Mouse (Mus musculus) heart, embryonic 12.5 days (tissue): Measurements from ENCODE around the gene Dhx9. TPM values are rescaled to one million over a fixed set of nuclear protein-coding genes. Genes with fewer than 3 reads are reported as not detected.
"Not testable (repeated sequence)": the region's sequence is repeated elsewhere in the genome, so short reads cannot be mapped to it uniquely, and the experiment has no call there.

Experiments used
- ATAC-seq: fragments of 200-750 bp; cut with Nextera tagmentation; 2 replicates; pipeline ENCODE4 v1.8.0; 2017; ENCODE audit warnings: moderate TSS enrichment, moderate library complexity; ENCODE audit not compliant: insufficient number of reproducible peaks, low FRiP score
- H3K27ac ChIP-seq: fragments of 300-500 bp; sonication (generic); 2 replicates; pipeline ENCODE4 v1.5.1; 2016; ENCODE audit warnings: mild to moderate bottlenecking, moderate library complexity; ENCODE audit not compliant: poor library complexity, severe bottlenecking
- H3K27me3 ChIP-seq: fragments of 300-500 bp; sonication (generic); replicated peaks from 2 replicates; pipeline ENCODE4 v1.6.1; 2016; ENCODE audit warnings: mild to moderate bottlenecking, moderate library complexity
- H3K36me3 ChIP-seq: fragments of 300-500 bp; sonication (generic); 2 replicates; pipeline ENCODE4 v1.6.1; 2016; ENCODE audit warnings: mild to moderate bottlenecking, moderate library complexity
- H3K4me1 ChIP-seq: fragments of 300-500 bp; sonication (generic); replicated peaks from 2 replicates; pipeline ENCODE4 v1.6.1; 2016; ENCODE audit warnings: mild to moderate bottlenecking
- H3K4me2 ChIP-seq: fragments of 300-500 bp; sonication (generic); 2 replicates; pipeline ENCODE4 v1.6.1; 2016; ENCODE audit warnings: mild to moderate bottlenecking, moderate library complexity
- H3K4me3 ChIP-seq: fragments of 300-500 bp; sonication (generic); 2 replicates; pipeline ENCODE4 v1.5.1; 2016; ENCODE audit warnings: mild to moderate bottlenecking
- H3K9ac ChIP-seq: fragments of 300-500 bp; sonication (generic); 2 replicates; pipeline ENCODE4 v1.6.1; 2016; ENCODE audit warnings: mild to moderate bottlenecking, moderate library complexity
- H3K9me3 ChIP-seq: fragments of 300-500 bp; sonication (generic); replicated peaks from 2 replicates; pipeline ENCODE4 v1.6.1; 2016; ENCODE audit warnings: mild to moderate bottlenecking, moderate library complexity
- WGBS: fragments of 180-500 bp; shearing (Covaris S2); methylation state at CpG from one replicate; pipeline ENCODE4 v1.1.7; 2016; 5-methylcytosine and 5-hydroxymethylcytosine counted together
- polyA plus RNA-seq: library from polyadenylated mRNA; unstranded; fragments of >200 nt; fragmentation: Nextera tagmentation; extraction: Ambion mirVana; gene quantifications from 2 replicates; pipeline ENCODE4 v1.2.1, GENCODE M21; 2016

Dhx9 gene
- polyA plus RNA-seq, 1 experiment from 2014 or later, result 24.7 TPM

DNA sequence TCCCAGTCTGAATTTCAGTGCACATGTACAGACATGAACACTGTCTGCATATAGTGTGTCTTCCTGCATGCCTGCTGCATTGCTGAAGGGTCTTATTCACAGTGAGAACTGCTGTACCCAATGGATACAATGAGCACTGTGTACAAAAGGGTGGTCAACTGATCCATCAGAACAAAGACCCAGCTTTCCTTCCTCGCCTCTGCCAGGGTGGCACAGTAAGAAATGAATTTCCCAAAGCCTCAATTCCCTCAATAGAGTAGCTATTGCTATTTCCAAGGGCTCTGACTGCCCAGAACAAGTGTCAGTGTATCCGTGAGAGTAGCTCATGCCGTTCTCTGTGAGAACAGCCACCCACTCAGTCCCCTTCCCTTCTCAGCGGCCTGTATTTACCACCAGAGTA, 69.7 kb downstream of the Dhx9 start:
- not testable (repeated sequence) for H3K4me1 ChIP-seq, H3K9me3 ChIP-seq, ATAC-seq, H3K4me3 ChIP-seq, H3K9ac ChIP-seq, H3K27ac ChIP-seq, H3K4me2 ChIP-seq, H3K27me3 ChIP-seq, H3K36me3 ChIP-seq
- WGBS, result 80% methylated on average over 4 of the region's 4 CpGs

DNA sequence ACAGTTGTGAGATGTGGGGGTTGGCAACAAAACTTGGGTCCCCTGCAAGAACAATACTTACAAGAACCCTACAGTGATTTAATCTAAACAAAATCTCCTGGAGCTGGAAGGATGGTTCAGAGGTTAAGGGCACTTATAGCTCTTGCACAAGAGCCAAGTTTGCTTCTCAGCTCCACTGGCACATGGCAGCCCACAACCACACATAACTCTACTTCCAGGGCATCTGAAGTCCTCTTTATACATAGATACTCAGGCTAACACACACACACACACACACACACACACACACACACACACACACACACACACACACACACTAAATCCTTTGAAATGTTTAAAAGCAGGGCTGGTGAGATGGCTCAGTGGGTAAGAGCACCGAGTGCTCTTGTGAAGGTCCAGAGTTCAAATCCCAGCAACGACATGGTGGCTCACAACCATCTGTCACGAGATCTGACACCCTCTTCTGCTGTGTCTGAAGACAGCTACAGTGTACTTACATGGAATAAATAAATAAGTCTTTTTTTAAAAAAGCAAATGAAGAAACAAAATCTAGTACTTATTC, 71.1 kb downstream of the Dhx9 start:
- H3K27ac ChIP-seq, H3K9me3 ChIP-seq, H3K27me3 ChIP-seq, H3K9ac ChIP-seq, H3K4me2 ChIP-seq, H3K36me3 ChIP-seq, ATAC-seq, H3K4me1 ChIP-seq, H3K4me3 ChIP-seq: not testable (repeated sequence)
- WGBS, result 84% methylated on average over 3 of the region's 3 CpGs

DNA sequence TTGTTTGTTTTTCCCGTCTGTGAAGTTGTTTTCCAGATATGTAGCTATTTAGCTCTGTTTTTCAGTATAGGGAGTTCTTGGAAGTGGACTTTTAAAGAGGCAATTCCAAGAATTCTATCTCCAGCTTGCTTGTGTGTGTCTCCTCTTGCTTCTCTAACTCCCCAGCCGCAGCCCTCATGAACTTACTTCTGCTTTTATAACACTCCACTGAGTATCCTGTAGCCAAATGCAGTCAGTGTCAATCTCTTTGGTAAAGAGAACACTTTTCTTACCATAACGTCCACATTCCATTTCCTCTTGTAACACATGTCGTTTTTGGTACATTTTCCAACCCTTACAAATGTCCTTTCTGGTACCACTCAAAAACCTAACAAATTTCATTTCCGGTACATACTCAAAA, 71.7 kb downstream of the Dhx9 start:
- H3K9ac ChIP-seq, H3K9me3 ChIP-seq, ATAC-seq, H3K27ac ChIP-seq, H3K4me3 ChIP-seq, H3K4me2 ChIP-seq, H3K4me1 ChIP-seq, H3K27me3 ChIP-seq, H3K36me3 ChIP-seq: not testable (repeated sequence)
- 77% methylated on average over 2 of the region's 5 CpGs for WGBS

DNA sequence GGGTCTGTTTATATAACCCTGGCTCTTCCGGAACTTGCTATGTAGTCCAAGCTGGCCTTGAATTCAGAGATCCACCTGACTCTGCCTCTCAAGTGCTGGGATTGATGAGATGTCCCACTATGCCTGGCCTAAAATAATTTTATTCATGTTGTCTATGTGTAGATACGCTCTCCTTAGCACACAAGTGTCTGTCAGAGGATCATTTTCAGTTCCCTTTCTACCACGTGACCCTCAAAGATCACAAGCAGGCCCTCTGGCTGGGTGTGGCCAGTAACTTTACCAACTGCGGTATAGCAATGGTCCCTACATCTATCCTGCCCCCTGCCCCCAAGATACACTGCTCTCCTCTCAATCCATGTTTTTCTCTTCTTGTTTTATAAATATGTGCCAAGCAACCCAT, 72.5 kb downstream of the Dhx9 start:
- H3K27ac ChIP-seq, result no peak overlapping the region
- no peak for ATAC-seq
- H3K9me3 ChIP-seq, result no peaks in the 10 kb centered on the region
- H3K27me3 ChIP-seq, result no peaks in the 10 kb centered on the region
- no peak overlapping the region for H3K4me2 ChIP-seq
- H3K36me3 ChIP-seq, result no peaks in the 10 kb centered on the region
- WGBS, result 86% methylated on average over 4 of the region's 4 CpGs
- no peaks in the 10 kb centered on the region for H3K4me1 ChIP-seq
- H3K4me3 ChIP-seq, result no peak overlapping the region
- H3K9ac ChIP-seq, result no peak overlapping the region

DNA sequence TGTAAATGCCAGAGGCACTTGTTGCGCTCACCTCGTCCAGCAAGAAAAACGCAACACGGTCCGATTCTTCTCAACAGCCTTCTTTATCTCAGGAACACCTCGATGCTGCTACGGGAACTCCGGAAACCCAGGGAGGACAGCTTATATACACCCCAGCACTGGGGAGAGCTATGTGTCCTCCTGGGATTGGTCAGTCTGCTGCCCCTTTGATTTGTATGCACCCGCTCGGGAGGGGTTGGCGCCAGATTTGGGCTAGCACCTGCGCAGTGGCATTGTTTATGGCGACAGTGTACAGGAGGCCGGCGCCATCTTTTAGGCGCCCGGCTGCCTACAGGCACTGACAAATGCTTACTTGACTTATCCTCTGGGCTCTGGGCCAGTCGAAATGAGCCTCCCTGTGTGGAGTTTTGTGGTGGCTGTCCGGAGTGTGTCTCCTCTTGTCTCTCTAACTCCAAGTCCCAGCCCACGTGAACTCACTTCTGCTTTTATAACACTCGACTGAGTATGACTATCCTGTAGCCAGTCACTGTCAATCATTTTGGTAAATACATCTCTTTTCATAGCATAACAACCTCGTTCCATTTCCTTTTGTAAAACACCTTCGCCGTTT, 73.2 kb downstream of the Dhx9 start:
- WGBS, result 83% methylated on average over 24 of the region's 24 CpGs
- not testable (repeated sequence) for H3K9me3 ChIP-seq, H3K4me1 ChIP-seq, H3K9ac ChIP-seq, H3K4me2 ChIP-seq, H3K36me3 ChIP-seq, H3K27ac ChIP-seq, H3K27me3 ChIP-seq, H3K4me3 ChIP-seq, ATAC-seq

DNA sequence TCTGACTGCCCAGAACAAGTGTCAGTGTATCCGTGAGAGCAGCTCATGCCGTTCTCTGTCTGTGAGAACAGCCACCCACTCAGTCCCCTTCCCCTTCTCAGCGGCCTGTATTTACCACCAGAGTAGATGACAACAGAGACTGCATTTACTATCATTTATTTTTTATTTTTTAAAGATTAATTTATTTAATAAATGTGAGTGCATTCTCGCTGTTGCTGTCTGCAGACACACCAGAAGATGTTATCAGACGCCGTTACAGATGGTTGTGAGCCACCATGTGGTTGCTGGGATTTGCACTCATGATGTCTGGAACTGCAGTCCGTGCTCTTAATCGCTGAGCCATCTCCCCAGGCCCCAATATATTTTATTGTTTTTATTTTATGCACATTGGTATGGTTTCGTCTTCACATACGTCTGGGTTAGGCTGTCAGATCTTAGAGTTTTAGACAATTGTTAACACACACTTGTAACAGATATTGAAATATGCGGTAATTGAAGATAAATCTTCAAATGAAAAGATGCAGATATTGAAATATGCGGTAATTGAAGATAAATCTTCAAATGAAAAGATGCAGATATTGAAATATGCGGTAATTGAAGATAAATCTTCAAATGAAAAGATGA, 74.0 kb downstream of the Dhx9 start:
- H3K9ac ChIP-seq, H3K9me3 ChIP-seq, H3K4me3 ChIP-seq, H3K27ac ChIP-seq, H3K4me2 ChIP-seq, ATAC-seq, H3K36me3 ChIP-seq, H3K27me3 ChIP-seq, H3K4me1 ChIP-seq: not testable (repeated sequence)
- 82% methylated on average over 13 of the region's 13 CpGs for WGBS

DNA sequence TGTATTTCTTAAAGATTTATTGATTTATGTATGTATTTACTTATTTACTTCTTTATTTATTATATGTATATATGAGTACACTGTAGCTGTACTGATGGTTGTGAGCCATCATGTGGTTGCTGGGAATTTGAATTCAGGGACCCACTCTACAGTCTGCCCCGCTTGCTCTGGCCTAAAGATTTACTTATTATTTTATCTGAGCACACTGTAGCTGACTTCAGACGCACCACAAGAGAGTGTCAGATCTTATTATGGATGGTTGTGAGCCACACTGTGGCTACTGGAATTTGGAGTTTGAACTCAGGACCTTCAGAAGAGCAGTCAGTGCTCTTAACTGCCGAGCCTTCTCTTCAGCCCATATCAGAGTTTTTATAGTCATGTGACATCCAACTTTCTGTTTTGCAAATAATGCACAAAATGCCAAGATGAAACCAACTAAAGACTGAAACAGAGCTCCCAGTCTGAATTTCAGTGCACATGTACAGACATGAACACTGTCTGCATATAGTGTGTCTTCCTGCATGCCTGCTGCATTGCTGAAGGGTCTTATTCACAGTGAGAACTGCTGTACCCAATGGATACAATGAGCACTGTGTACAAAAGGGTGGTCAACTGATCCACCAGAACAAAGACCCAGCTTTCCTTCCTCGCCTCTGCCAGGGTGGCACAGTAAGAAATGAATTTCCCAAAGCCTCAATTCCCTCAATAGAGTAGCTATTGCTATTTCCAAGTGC, 74.6 kb downstream of the Dhx9 start:
- H3K27me3 ChIP-seq, H3K27ac ChIP-seq, H3K4me3 ChIP-seq, H3K9ac ChIP-seq, H3K9me3 ChIP-seq, ATAC-seq, H3K36me3 ChIP-seq, H3K4me2 ChIP-seq, H3K4me1 ChIP-seq: not testable (repeated sequence)
- 71% methylated on average over 3 of the region's 4 CpGs for WGBS

DNA sequence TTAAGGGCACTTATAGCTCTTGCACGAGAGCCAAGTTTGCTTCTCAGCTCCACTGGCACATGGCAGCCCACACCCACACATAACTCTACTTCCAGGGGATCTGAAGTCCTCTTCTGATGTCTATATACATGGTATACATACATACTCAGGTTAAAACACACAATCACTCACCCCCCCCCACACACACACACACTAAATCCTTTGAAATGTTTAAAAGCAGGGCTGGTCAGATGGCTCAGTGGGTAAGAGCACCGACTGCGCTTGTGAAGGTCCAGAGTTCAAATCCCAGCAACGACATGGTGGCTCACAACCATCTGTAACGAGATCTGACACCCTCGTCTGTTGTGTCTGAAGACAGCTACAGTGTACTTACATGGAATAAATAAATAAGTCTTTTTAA, 75.7 kb downstream of the Dhx9 start:
- Histone ChIP-seq H3K4me2 (no peak overlapping the region), H3K27ac (no peak overlapping the region), H3K4me1 (no peaks in the 10 kb centered on the region), H3K27me3 (no peaks in the 10 kb centered on the region), H3K9me3 (no peaks in the 10 kb centered on the region), H3K4me3 (no peak overlapping the region), H3K36me3 (no peaks in the 10 kb centered on the region), H3K9ac (no peak overlapping the region)
- 84% methylated on average over 6 of the region's 6 CpGs for WGBS
- ATAC-seq, result no peak

DNA sequence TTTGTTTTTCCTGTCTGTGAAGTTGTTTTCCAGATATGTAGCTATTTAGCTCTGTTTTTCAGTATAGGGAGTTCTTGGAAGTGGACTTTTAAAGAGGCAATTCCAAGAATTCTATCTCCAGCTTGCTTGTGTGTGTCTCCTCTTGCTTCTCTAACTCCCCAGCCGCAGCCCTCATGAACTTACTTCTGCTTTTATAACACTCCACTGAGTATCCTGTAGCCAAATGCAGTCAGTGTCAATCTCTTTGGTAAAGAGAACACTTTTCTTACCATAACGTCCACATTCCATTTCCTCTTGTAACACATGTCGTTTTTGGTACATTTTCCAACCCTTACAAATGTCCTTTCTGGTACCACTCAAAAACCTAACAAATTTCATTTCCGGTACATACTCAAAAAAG, 76.5 kb downstream of the Dhx9 start:
- not testable (repeated sequence) for H3K9ac ChIP-seq, H3K27me3 ChIP-seq, H3K4me3 ChIP-seq, H3K9me3 ChIP-seq, H3K27ac ChIP-seq, H3K4me1 ChIP-seq, H3K4me2 ChIP-seq, H3K36me3 ChIP-seq, ATAC-seq
- WGBS, result 96% methylated on average over 1 of the region's 4 CpGs

DNA sequence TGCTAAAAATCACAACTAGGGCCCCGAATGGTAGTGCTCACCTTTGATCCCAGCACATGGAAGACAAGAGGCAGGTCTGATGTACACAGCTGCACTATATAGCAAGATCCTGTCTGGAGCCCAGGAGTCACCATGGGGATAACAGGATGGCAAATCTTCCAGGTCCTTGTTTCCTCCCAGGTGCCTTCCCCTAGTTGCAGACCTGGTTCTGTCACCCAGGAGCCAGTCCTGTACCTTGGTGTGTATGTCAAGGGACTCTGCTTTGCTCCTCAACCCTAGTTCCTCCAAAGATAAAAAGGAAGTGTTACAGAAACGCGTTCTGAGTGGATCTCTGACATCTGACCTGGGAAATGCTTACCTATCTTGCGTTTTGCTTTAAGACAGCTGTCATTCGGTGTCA, 79.2 kb downstream of the Dhx9 start:
- ATAC-seq, H3K4me1 ChIP-seq, H3K27me3 ChIP-seq, H3K36me3 ChIP-seq, H3K9me3 ChIP-seq, H3K9ac ChIP-seq, H3K27ac ChIP-seq, H3K4me3 ChIP-seq, H3K4me2 ChIP-seq: not testable (repeated sequence)
- 84% methylated on average over 5 of the region's 5 CpGs for WGBS

DNA sequence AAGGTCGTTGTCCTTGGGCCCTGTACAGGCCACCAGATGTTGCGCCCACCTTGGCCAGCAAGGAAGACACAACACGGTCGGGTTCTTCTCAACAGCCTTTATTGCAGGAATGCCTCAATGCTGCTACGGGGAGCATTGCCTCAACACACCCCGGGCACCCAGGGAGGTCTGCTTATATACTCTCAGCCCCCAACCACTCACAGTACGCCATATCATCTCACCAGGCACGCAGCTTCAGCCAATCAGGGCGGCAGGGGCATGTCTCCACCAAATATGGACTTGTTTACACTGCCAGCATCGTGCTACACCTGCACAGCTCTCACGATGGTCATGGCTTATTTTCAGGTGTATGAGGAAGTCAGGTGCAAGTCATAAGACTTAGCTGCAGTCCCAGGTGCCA, 79.8 kb downstream of the Dhx9 start:
- not testable (repeated sequence) for H3K27ac ChIP-seq, H3K9ac ChIP-seq, H3K36me3 ChIP-seq, ATAC-seq, H3K4me3 ChIP-seq, H3K4me2 ChIP-seq, H3K9me3 ChIP-seq, H3K4me1 ChIP-seq, H3K27me3 ChIP-seq
- WGBS, result 80% methylated on average over 11 of the region's 11 CpGs
